12 mouse cellular contexts compared by ENCODE assay signal in genomic region chr1:132786866-132787265, GRCm38 (mm10). TPM values are rescaled to one million over a fixed set of nuclear protein-coding genes. Genes with fewer than 3 reads are reported as not detected.
DNase-seq lines count a peak whose midpoint lies in the region; ATAC-seq lines count a peak whose summit lies in the region.
"Had no signal": no experiment of that assay in that cellular context is flagged by ENCODE, and none has a peak within 500 bp of the region (broad histone marks: within the 10 kb centered on the region; RNA-seq: fewer than 3 reads in every experiment).

No protein-coding gene starts in this region.

- H3K27me3 ChIP-seq in kidney, embryonic 15.5 days: 0 out of 2 replicates have a peak, but pooled peaks cover 6% of the 10 kb centered on the region
- H3K27me3 ChIP-seq: forebrain, embryonic 12.5 days had no signal

- peak; percentile 56 for DNase-seq in adrenal gland, postnatal 10 days
- no peak for DNase-seq in adrenal gland, adult 18-20 months (ENCODE audit: low spot score in 2 of 2)
- peak; percentile 12 to 53 for DNase-seq in kidney, postnatal 25 days
- DNase-seq in gastrocnemius, postnatal 36 days: peak; percentile 21 to 29
- peak; percentile 42 to 67 for DNase-seq in kidney, postnatal 36 days
- no peak for DNase-seq in spleen, postnatal 4 days (ENCODE audit: low spot score in 2 of 2)
- no peak for DNase-seq in layer of hippocampus, postnatal 10 days (ENCODE audit: low spot score in 2 of 2)

- no peak for ATAC-seq in kidney, embryonic 15.5 days (replicated peaks; ENCODE audit: low FRiP score)
- ATAC-seq: inflammation-experienced regulatory T-cells, adult 6 months had no signal

- H3K4me1 ChIP-seq in kidney, embryonic 15.5 days: no peaks in the 10 kb centered on the region

- no peak overlapping the region for H3K4me3 ChIP-seq in kidney, embryonic 15.5 days (replicated peaks)
- H3K4me3 ChIP-seq: forebrain, embryonic 12.5 days; myocyte had no signal

- no peak overlapping the region for H3K4me2 ChIP-seq in kidney, embryonic 15.5 days
- H3K4me2 ChIP-seq: forebrain, embryonic 12.5 days had no signal

- H3K36me3 ChIP-seq in kidney, embryonic 15.5 days: no peaks in the 10 kb centered on the region
- H3K36me3 ChIP-seq: forebrain, embryonic 12.5 days had no signal

- intact Hi-C loops in gastrocnemius, postnatal 36 days (cut with DNase I): no loop called here

- WGBS in kidney, embryonic 15.5 days: 55% methylated on average over 5 of the region's 5 CpGs

- H3K9me3 ChIP-seq in kidney, embryonic 15.5 days (replicated peaks): no peaks in the 10 kb centered on the region
- H3K9me3 ChIP-seq: forebrain, embryonic 12.5 days had no signal

- no peak overlapping the region for H3K27ac ChIP-seq in kidney, embryonic 15.5 days
- H3K27ac ChIP-seq: forebrain, embryonic 12.5 days; macrophage had no signal

- H3K9ac ChIP-seq in kidney, embryonic 15.5 days: no peak overlapping the region
- H3K9ac ChIP-seq: forebrain, embryonic 12.5 days had no signal

RNA-seq across cellular contexts. Expression of gene Nfasc, which starts 45.3 kb away (rescaled TPM):
- 1 to 10 TPM; 4.0 to 7.2 TPM for total RNA-seq in adrenal gland, postnatal 10 days (2021)
- total RNA-seq in adrenal gland, adult 18-20 months (2021): 1 to 10 TPM; 3.4 to 5.2 TPM
- 0.55 and 1.4 TPM in 2 replicates for polyA plus RNA-seq in kidney, embryonic 15.5 days (2015; fragmentation: Nextera tagmentation; extraction: Ambion mirVana)
- total RNA-seq in gastrocnemius, postnatal 36 days (2021): under 1 TPM; 0.23 to 0.74 TPM
- 100 to 1,000 TPM; 141 to 168 TPM for total RNA-seq in layer of hippocampus, postnatal 10 days (2021)
- polyA plus RNA-seq: inflammation-experienced regulatory T-cells, adult 6 months; macrophage; myocyte had no signal

Comparison
In these comparisons a context has a peak if more than half of its experiments do, and no peak if none do; other contexts are left out.
1. DNase-seq: peak in adrenal gland, postnatal 10 days (single experiment), kidney, postnatal 25 days (2 of 2), gastrocnemius, postnatal 36 days (2 of 2) and kidney, postnatal 36 days (2 of 2); none in adrenal gland, adult 18-20 months (0 of 2), spleen, postnatal 4 days (0 of 2) and layer of hippocampus, postnatal 10 days (0 of 2).
2. RNA of gene Nfasc, which starts 45.3 kb away (total RNA-seq): 141 to 168 TPM in layer of hippocampus, postnatal 10 days; 4.0 to 7.2 TPM in adrenal gland, postnatal 10 days, 3.4 to 5.2 TPM in adrenal gland, adult 18-20 months and 0.23 to 0.74 TPM in gastrocnemius, postnatal 36 days; every median in the first group is over 10 times any median in the second.